Mouse (Mus musculus): ENCODE measurements around the gene Zfp541. TPM values are rescaled to one million over a fixed set of nuclear protein-coding genes. Genes with fewer than 3 reads are reported as not detected.

Gene Zfp541
- polyA plus RNA-seq, 1 experiment from 2014 or later, result 0.04 TPM

- Histone ChIP-seq H3K27ac (ENCODE audit: low read depth, low read length) (peak overlapping the region; percentile 97), H3K4me3 (ENCODE audit: low read length) (peak overlapping the region; percentile 87), H3K4me1 (ENCODE audit: control insufficient read depth, insufficient read depth, low read length) (peaks cover 39% of the 10 kb centered on the region), H3K4me2 (replicated peaks; ENCODE audit: low read depth, low read length) (peak overlapping the region; percentile 82), H3K27me3 (ENCODE audit: control insufficient read depth, insufficient read depth, low read length) (no peaks in the 10 kb centered on the region), H3K36me3 (ENCODE audit: control insufficient read depth, insufficient read depth, low read length) (no peaks in the 10 kb centered on the region), H3K9me3 (ENCODE audit: control insufficient read depth, low read length) (no peaks in the 10 kb centered on the region), H3K9ac (ENCODE audit: low read depth, low read length) (peak overlapping the region; percentile 96)
- peak; percentile 83 for ATAC-seq (ENCODE audit: low FRiP score, low TSS enrichment)
- under 1% methylated on average over 18 of the region's 20 CpGs for WGBS
Measured at GRCm38 (mm10) chr7:16048164-16048564, 13.4 kb upstream of the Zfp541 start.

GRCm38 (mm10) chr7:16048675-16049575 is 12.7 kb upstream of the Zfp541 start:
- Histone ChIP-seq H3K27me3 (ENCODE audit: control insufficient read depth, insufficient read depth, low read length) (no peaks in the 10 kb centered on the region), H3K27ac (ENCODE audit: low read depth, low read length) (peak overlapping the region; percentile 82), H3K4me1 (ENCODE audit: control insufficient read depth, insufficient read depth, low read length) (peaks cover 38% of the 10 kb centered on the region), H3K4me2 (replicated peaks; ENCODE audit: low read depth, low read length) (peak overlapping the region; percentile 81), H3K9ac (ENCODE audit: low read depth, low read length) (peak overlapping the region; percentile 96), H3K36me3 (ENCODE audit: control insufficient read depth, insufficient read depth, low read length) (no peaks in the 10 kb centered on the region), H3K9me3 (ENCODE audit: control insufficient read depth, low read length) (no peaks in the 10 kb centered on the region), H3K4me3 (ENCODE audit: low read length) (peak overlapping the region; percentile 87)
- 5% methylated on average over 36 of the region's 36 CpGs for WGBS
- no peak for ATAC-seq (ENCODE audit: low FRiP score, low TSS enrichment)

DNA sequence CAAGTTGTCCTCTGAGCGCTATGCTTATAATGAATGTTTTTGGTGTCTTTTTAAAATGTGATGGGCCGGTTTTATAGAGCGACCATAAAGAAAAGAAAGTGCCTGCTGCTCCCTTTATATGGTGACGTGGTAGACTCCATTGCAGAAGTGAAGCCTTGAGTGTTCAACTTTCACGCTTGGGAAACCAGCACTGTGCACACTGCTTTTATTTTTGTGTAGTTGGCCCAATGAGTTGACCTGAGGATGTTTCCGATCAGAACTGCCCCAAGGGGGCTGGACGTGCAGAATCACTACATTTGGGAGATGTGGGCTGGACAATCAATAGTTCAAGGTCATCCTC is 12.1 kb upstream of the Zfp541 start:
- no peaks in the 10 kb centered on the region for H3K9me3 ChIP-seq (ENCODE audit: control insufficient read depth, low read length)
- peak overlapping the region; percentile 87 for H3K4me3 ChIP-seq (ENCODE audit: low read length)
- H3K4me1 ChIP-seq (ENCODE audit: control insufficient read depth, insufficient read depth, low read length), result peaks cover 31% of the 10 kb centered on the region
- H3K27ac ChIP-seq (ENCODE audit: low read depth, low read length), result no peak overlapping the region
- no peak for ATAC-seq (ENCODE audit: low FRiP score, low TSS enrichment)
- H3K27me3 ChIP-seq (ENCODE audit: control insufficient read depth, insufficient read depth, low read length), result no peaks in the 10 kb centered on the region
- WGBS, result 76% methylated on average over 7 of the region's 7 CpGs
- H3K4me2 ChIP-seq (replicated peaks; ENCODE audit: low read depth, low read length), result peak overlapping the region; percentile 81
- no peaks in the 10 kb centered on the region for H3K36me3 ChIP-seq (ENCODE audit: control insufficient read depth, insufficient read depth, low read length)
- H3K9ac ChIP-seq (ENCODE audit: low read depth, low read length), result peak overlapping the region; percentile 96; the same call in 1 of the 2 replicates

DNA sequence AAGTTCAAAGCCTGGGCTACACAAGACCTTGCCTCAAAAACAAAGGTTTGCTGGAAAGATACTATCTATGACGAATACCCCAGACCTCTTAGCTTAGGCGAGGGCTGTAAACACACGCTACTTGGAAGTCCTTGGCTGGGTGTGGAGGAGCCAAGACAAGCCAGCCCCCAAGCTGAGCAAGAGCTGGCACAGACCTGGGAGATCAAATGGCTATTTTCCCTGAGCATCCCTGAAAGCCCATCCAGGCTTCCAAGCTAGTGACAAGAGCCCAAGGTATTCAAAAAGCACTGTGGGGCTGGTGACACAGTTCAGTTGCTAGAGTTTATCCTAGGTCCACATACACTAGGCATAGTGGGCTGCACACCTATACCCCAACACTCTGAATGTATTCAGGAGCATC is 11.0 kb upstream of the Zfp541 start:
- H3K36me3 ChIP-seq (ENCODE audit: control insufficient read depth, insufficient read depth, low read length), result no peaks in the 10 kb centered on the region
- H3K4me3 ChIP-seq (ENCODE audit: low read length), result no peak overlapping the region
- H3K9ac ChIP-seq (ENCODE audit: low read depth, low read length), result no peak overlapping the region
- WGBS, result 92% methylated on average over 3 of the region's 3 CpGs
- no peaks in the 10 kb centered on the region for H3K27me3 ChIP-seq (ENCODE audit: control insufficient read depth, insufficient read depth, low read length)
- ATAC-seq (ENCODE audit: low FRiP score, low TSS enrichment), result no peak
- no peak overlapping the region for H3K4me2 ChIP-seq (replicated peaks; ENCODE audit: low read depth, low read length)
- H3K4me1 ChIP-seq (ENCODE audit: control insufficient read depth, insufficient read depth, low read length), result peaks cover 21% of the 10 kb centered on the region
- H3K27ac ChIP-seq (ENCODE audit: low read depth, low read length), result no peak overlapping the region
- no peaks in the 10 kb centered on the region for H3K9me3 ChIP-seq (ENCODE audit: control insufficient read depth, low read length)

DNA sequence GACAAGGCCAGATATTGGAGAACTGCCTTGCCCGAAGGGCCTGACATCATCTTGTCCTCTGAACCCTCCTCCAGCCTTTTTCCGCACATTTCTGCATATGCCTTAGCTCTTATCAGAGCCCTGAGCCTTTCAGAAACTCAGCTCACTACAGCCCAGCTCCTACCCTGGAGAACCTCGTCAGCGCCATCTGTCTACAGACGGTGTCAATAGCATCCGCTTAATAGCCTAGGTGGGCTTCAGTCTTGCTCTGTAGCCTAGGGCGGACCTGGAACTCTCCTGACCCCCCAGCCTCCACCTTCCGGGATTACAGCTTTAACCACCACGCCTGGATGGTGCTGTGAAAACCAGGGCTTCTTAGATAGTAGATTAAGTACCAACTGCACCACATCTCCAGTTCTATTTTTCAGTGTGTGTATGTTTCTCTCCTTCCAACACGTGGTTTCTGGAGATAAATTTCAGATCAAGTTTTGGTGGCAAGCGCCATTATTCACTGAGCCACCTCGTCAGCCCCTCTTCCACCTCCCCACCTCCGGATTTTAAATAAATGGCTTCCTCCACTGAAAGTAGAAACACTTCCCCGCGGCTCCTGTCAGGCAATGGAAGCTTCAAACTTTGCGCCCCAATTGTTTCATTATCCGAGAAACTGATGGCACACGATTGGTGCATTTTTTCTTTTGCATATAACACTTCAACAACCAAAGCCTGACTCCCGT is 9.6 kb upstream of the Zfp541 start:
- H3K27ac ChIP-seq (ENCODE audit: low read depth, low read length), result peak overlapping the region; percentile 79
- no peaks in the 10 kb centered on the region for H3K36me3 ChIP-seq (ENCODE audit: control insufficient read depth, insufficient read depth, low read length)
- WGBS, result 6% methylated on average over 19 of the region's 19 CpGs
- H3K27me3 ChIP-seq (ENCODE audit: control insufficient read depth, insufficient read depth, low read length), result no peaks in the 10 kb centered on the region
- peaks cover 14% of the 10 kb centered on the region; the same call in 1 of the 2 replicates for H3K4me1 ChIP-seq (ENCODE audit: control insufficient read depth, insufficient read depth, low read length)
- H3K4me2 ChIP-seq (replicated peaks; ENCODE audit: low read depth, low read length), result peak overlapping the region; percentile 88
- peak; percentile 20; the same call in 1 of the 2 replicates for ATAC-seq (ENCODE audit: low FRiP score, low TSS enrichment)
- H3K9me3 ChIP-seq (ENCODE audit: control insufficient read depth, low read length), result no peaks in the 10 kb centered on the region
- H3K4me3 ChIP-seq (ENCODE audit: low read length), result peak overlapping the region; percentile 55
- peak overlapping the region; percentile 63 for H3K9ac ChIP-seq (ENCODE audit: low read depth, low read length)

GRCm38 (mm10) chr7:16052684-16053083 is 8.9 kb upstream of the Zfp541 start:
- Histone ChIP-seq H3K36me3 (ENCODE audit: control insufficient read depth, insufficient read depth, low read length) (no peaks in the 10 kb centered on the region), H3K27ac (ENCODE audit: low read depth, low read length) (peak overlapping the region; percentile 79), H3K4me3 (ENCODE audit: low read length) (peak overlapping the region; percentile 55), H3K9me3 (ENCODE audit: control insufficient read depth, low read length) (no peaks in the 10 kb centered on the region), H3K4me1 (ENCODE audit: control insufficient read depth, insufficient read depth, low read length) (peaks cover 14% of the 10 kb centered on the region; the same call in 1 of the 2 replicates), H3K4me2 (replicated peaks; ENCODE audit: low read depth, low read length) (peak overlapping the region; percentile 88), H3K27me3 (ENCODE audit: control insufficient read depth, insufficient read depth, low read length) (no peaks in the 10 kb centered on the region), H3K9ac (ENCODE audit: low read depth, low read length) (peak overlapping the region; percentile 63)
- peak; percentile 92 for ATAC-seq (ENCODE audit: low FRiP score, low TSS enrichment)
- 0% methylated on average over 24 of the region's 24 CpGs for WGBS

GRCm38 (mm10) chr7:16053105-16053504 is 8.5 kb upstream of the Zfp541 start:
- H3K4me3 ChIP-seq (ENCODE audit: low read length), result peak overlapping the region; percentile 55
- ATAC-seq (ENCODE audit: low FRiP score, low TSS enrichment), result no peak
- 11% methylated on average over 6 of the region's 6 CpGs for WGBS

DNA sequence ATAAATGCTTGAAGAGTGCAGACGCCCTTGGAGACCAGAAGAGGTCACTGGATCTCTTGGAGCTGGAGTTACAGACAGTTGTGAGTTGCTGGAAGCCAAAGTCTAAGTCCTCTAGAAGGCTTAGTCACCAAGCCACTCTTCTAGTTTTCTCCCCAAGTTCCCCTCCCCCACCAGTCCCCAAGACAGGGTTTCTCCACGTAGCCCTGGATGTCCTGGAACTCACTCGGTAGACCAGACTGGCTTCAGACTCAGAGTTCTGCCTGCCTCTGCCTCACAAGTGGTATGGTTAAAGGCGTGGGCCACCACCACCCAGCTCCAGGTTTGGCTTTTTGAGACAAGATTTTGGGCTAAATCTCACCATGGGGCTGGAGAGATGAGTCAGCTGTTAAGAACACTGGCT is 6.6 kb upstream of the Zfp541 start:
- Histone ChIP-seq H3K27ac (ENCODE audit: low read depth, low read length) (no peak overlapping the region), H3K4me3 (ENCODE audit: low read length) (no peak overlapping the region), H3K27me3 (ENCODE audit: control insufficient read depth, insufficient read depth, low read length) (0 out of 2 replicates have a peak, but pooled peaks cover 2% of the 10 kb centered on the region), H3K4me2 (replicated peaks; ENCODE audit: low read depth, low read length) (no peak overlapping the region), H3K9me3 (ENCODE audit: control insufficient read depth, low read length) (no peaks in the 10 kb centered on the region), H3K9ac (ENCODE audit: low read depth, low read length) (no peak overlapping the region), H3K36me3 (ENCODE audit: control insufficient read depth, insufficient read depth, low read length) (no peaks in the 10 kb centered on the region), H3K4me1 (ENCODE audit: control insufficient read depth, insufficient read depth, low read length) (peaks cover 6% of the 10 kb centered on the region; the same call in 1 of the 2 replicates)
- ATAC-seq (ENCODE audit: low FRiP score, low TSS enrichment), result no peak
- WGBS, result 58% methylated on average over 4 of the region's 4 CpGs

More at GRCm38 (mm10) chr7:16053105-16053504, 8.5 kb upstream of the Zfp541 start:
- H3K36me3 ChIP-seq (ENCODE audit: control insufficient read depth, insufficient read depth, low read length), result no peaks in the 10 kb centered on the region
- H3K4me2 ChIP-seq (replicated peaks; ENCODE audit: low read depth, low read length), result peak overlapping the region; percentile 88
- no peaks in the 10 kb centered on the region for H3K9me3 ChIP-seq (ENCODE audit: control insufficient read depth, low read length)
- peaks cover 14% of the 10 kb centered on the region; the same call in 1 of the 2 replicates for H3K4me1 ChIP-seq (ENCODE audit: control insufficient read depth, insufficient read depth, low read length)
- H3K27me3 ChIP-seq (ENCODE audit: control insufficient read depth, insufficient read depth, low read length), result no peaks in the 10 kb centered on the region
- H3K9ac ChIP-seq (ENCODE audit: low read depth, low read length), result no peak overlapping the region
- H3K27ac ChIP-seq (ENCODE audit: low read depth, low read length), result no peak overlapping the region
